ENCODE assay signal across 8 mouse cellular contexts in the genomic region with DNA sequence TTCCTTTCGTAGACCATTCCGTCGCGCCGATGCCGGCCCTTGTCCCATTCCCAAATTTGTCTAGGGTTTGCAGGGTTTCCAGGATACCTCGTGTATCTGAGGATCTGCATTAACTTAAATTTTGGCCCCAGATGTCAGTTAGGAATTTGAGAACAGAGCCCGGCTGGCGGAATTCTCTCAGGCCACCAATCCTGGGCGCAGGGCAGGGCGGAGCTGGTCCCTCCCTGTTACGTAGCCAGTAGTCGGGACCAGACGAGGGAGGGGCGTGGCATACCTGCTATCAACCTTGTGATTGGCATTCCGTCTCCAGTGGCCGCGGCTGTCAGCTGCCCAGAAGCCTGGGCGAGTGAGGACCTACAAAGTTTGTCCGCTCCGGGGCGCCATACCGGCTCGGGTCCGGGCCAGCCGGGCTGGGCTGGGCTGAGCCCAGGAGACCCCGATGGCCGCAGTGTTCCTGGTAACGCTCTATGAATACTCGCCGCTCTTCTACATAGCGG. TPM values are rescaled to one million over a fixed set of nuclear protein-coding genes. Genes with fewer than 3 reads are reported as not detected.
DNase-seq lines count a peak whose midpoint lies in the region; ATAC-seq lines count a peak whose summit lies in the region.

Gene Cgrrf1, plus strand, starts transcription at position 289 of the 497 bp plus-strand sequence.

- H3K9me3 ChIP-seq in hindbrain, embryonic 16.5 days (ENCODE audit: control insufficient read depth, low read length): no peaks in the 10 kb centered on the region

- H3K79me2 ChIP-seq in macrophage (ENCODE audit: inconsistent target): peaks cover 61% of the 10 kb centered on the region

- peak within 1 kb of the TSS; percentile 86 for H3K9ac ChIP-seq in hindbrain, embryonic 16.5 days (ENCODE audit: low read depth, low read length)

- ATAC-seq in hindbrain, embryonic 16.5 days: peak; percentile 99

- DNase-seq in WW6 (ENCODE audit: low read depth, low spot score): peak; percentile 54
- DNase-seq in cerebellum, postnatal 4 days (ENCODE audit: low spot score in 2 of 2): peak; percentile 80 to 88
- DNase-seq in gastrocnemius, adult 18-20 months (ENCODE audit: low spot score): peak; percentile 96
- peak; percentile 93 to 96 for DNase-seq in left cerebral cortex, adult 18-20 months (ENCODE audit: low spot score in 2 of 2)
- DNase-seq in right cerebral cortex, adult 18-20 months: peak; percentile 96
- DNase-seq in urinary bladder, postnatal 10 days (ENCODE audit: low spot score): peak; percentile 79

- peak within 1 kb of the TSS; percentile 95 for H3K4me2 ChIP-seq in hindbrain, embryonic 16.5 days (ENCODE audit: low read length)

- peak within 1 kb of the TSS; percentile 77 for H3K4me3 ChIP-seq in hindbrain, embryonic 16.5 days (ENCODE audit: low read length)
- peak within 1 kb of the TSS; percentile 64 for H3K4me3 ChIP-seq in macrophage (ENCODE audit: inconsistent target)

- WGBS in hindbrain, embryonic 16.5 days: under 1% methylated on average over 22 of the region's 32 CpGs
- 1% methylated on average over 32 of the region's 32 CpGs for WGBS in macrophage (ENCODE audit: missing documents)

- H3K36me3 ChIP-seq in hindbrain, embryonic 16.5 days (ENCODE audit: control insufficient read depth, insufficient read depth, low read length): no peaks in the 10 kb centered on the region
- H3K36me3 ChIP-seq in macrophage (ENCODE audit: inconsistent target): no peaks in the 10 kb centered on the region

- no peaks in the 10 kb centered on the region for H3K27me3 ChIP-seq in hindbrain, embryonic 16.5 days (replicated peaks; ENCODE audit: control insufficient read depth, insufficient read depth, low read length)

- peaks cover 9% of the 10 kb centered on the region for H3K4me1 ChIP-seq in hindbrain, embryonic 16.5 days (ENCODE audit: control insufficient read depth, insufficient read depth, low read depth, low read length)

- peak within 1 kb of the TSS; percentile 54 for H3K27ac ChIP-seq in hindbrain, embryonic 16.5 days (ENCODE audit: low read depth, low read length)
- H3K27ac ChIP-seq in macrophage: peak within 1 kb of the TSS; percentile 71

RNA-seq across cellular contexts. Expression of gene Cgrrf1, which starts in this region (rescaled TPM):
- 10 to 100 TPM; 48.2 to 52.4 TPM for total RNA-seq in gastrocnemius, adult 18-20 months (2021)
- 19.5 and 20.3 TPM in 2 replicates for polyA plus RNA-seq in hindbrain, embryonic 16.5 days (2015; fragmentation: Nextera tagmentation; extraction: Ambion mirVana)
- 10 to 100 TPM; 32.3 to 35.0 TPM for total RNA-seq in left cerebral cortex, adult 18-20 months (2021)
- 10 to 100 TPM in 24 of 26 experiments, 1 to 10 TPM in 2; 7.5 to 61.0 (median 28.1) TPM for total RNA-seq in macrophage (2018; cell fraction: chromatin; rRNA removed)
- total RNA-seq in macrophage (2018; cell fraction: cytosol; rRNA removed): 10 to 100 TPM; 17.5 to 31.3 (median 24.5) TPM
- total RNA-seq in macrophage (2018; cell fraction: nucleus; rRNA removed): 10 to 100 TPM; 14.7 to 74.1 (median 25.1) TPM
- polyA plus RNA-seq in macrophage (2018): 21.6 to 33.5 TPM (median 29.1 TPM) in 3 replicates

Comparison
In these comparisons a context has a peak if more than half of its experiments do, and no peak if none do; other contexts are left out.
1. Peak in every context shown above with its lines: DNase-seq, ATAC-seq, H3K4me3 ChIP-seq and H3K27ac ChIP-seq.